Mouse (Mus musculus): ENCODE data around the gene Ap5z1. TPM values are rescaled to one million over a fixed set of nuclear protein-coding genes. Genes with fewer than 3 reads are reported as not detected.
A peak's percentile ranks its signal among the peaks of the same experiment; 100 is the strongest.

The Ap5z1 gene
- polyA plus RNA-seq, 1 experiment from 2014 or later, result 12.2 TPM

- Histone ChIP-seq H3K4me3 (ENCODE audit: low read depth, low read length) (no peak overlapping the region), H3K4me2 (ENCODE audit: low read length) (no peak overlapping the region), H3K27me3 (ENCODE audit: control insufficient read depth, insufficient read depth, low read depth, low read length) (no peaks in the 10 kb centered on the region), H3K4me1 (ENCODE audit: control insufficient read depth, insufficient read depth, low read length) (no peaks in the 10 kb centered on the region), H3K27ac (ENCODE audit: low read length) (no peak overlapping the region), H3K9ac (ENCODE audit: low read depth, low read length) (no peak overlapping the region), H3K9me3 (replicated peaks; ENCODE audit: control insufficient read depth, low read length, poor library complexity, severe bottlenecking) (no peaks in the 10 kb centered on the region), H3K36me3 (ENCODE audit: control insufficient read depth, insufficient read depth, low read length) (0 out of 2 replicates have a peak, but pooled peaks cover 3% of the 10 kb centered on the region)
- ATAC-seq, result no peak
- whole genome bisulfite sequencing, result 73% methylated on average over 9 of the region's 9 CpGs
Observed at GRCm38 (mm10) chr5:142489955-142490707, 26.4 kb downstream of the Ap5z1 start.

GRCm38 (mm10) chr5:142493307-142493706 lies 29.6 kb downstream of the Ap5z1 start:
- 0 out of 2 replicates have a peak, but pooled peaks cover 3% of the 10 kb centered on the region for H3K36me3 ChIP-seq (ENCODE audit: control insufficient read depth, insufficient read depth, low read length)
- H3K27ac ChIP-seq (ENCODE audit: low read length), result no peak overlapping the region
- H3K4me2 ChIP-seq (ENCODE audit: low read length), result no peak overlapping the region
- WGBS, result 87% methylated on average over 3 of the region's 3 CpGs
- H3K9ac ChIP-seq (ENCODE audit: low read depth, low read length), result no peak overlapping the region
- ATAC-seq, result no peak
- H3K4me3 ChIP-seq (ENCODE audit: low read depth, low read length), result no peak overlapping the region
- no peaks in the 10 kb centered on the region for H3K4me1 ChIP-seq (ENCODE audit: control insufficient read depth, insufficient read depth, low read length)
- H3K27me3 ChIP-seq (ENCODE audit: control insufficient read depth, insufficient read depth, low read depth, low read length), result no peaks in the 10 kb centered on the region
- H3K9me3 ChIP-seq (replicated peaks; ENCODE audit: control insufficient read depth, low read length, poor library complexity, severe bottlenecking), result no peaks in the 10 kb centered on the region

- no peak overlapping the region for H3K27ac ChIP-seq (ENCODE audit: low read length)
- 0 out of 2 replicates have a peak, but pooled peaks cover 3% of the 10 kb centered on the region for H3K36me3 ChIP-seq (ENCODE audit: control insufficient read depth, insufficient read depth, low read length)
- H3K4me2 ChIP-seq (ENCODE audit: low read length), result no peak overlapping the region
- no peak overlapping the region for H3K9ac ChIP-seq (ENCODE audit: low read depth, low read length)
- ATAC-seq, result no peak
- H3K9me3 ChIP-seq (replicated peaks; ENCODE audit: control insufficient read depth, low read length, poor library complexity, severe bottlenecking), result no peaks in the 10 kb centered on the region
- H3K27me3 ChIP-seq (ENCODE audit: control insufficient read depth, insufficient read depth, low read depth, low read length), result no peaks in the 10 kb centered on the region
- WGBS, result 47% methylated on average over 14 of the region's 14 CpGs
- H3K4me1 ChIP-seq (ENCODE audit: control insufficient read depth, insufficient read depth, low read length), result no peaks in the 10 kb centered on the region; the same call in 1 of the 2 replicates
- H3K4me3 ChIP-seq (ENCODE audit: low read depth, low read length), result no peak overlapping the region
Observed at GRCm38 (mm10) chr5:142495321-142496096, 31.8 kb downstream of the Ap5z1 start.

DNA sequence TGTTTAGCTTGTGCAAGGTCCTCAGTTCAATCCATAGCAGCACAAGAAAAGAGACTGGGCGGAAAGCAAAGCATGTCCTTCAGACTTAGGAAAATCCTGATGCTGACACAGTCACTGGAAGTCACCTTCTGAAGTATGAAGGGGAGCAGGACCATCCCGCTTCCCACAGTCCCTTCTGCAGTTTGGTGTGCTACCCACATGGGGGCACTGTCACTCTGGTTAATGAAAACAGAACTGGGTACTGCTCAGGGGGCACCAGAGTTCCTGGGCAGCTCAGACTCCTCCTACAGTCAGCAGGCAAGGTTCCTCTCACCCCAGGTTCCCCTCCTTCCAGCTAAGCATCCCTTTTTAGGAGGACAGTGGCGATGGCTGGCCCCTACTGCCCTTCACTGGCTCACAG lies 35.2 kb downstream of the Ap5z1 start:
- Histone ChIP-seq H3K27ac (ENCODE audit: low read length) (no peak overlapping the region), H3K4me1 (ENCODE audit: control insufficient read depth, insufficient read depth, low read length) (no peaks in the 10 kb centered on the region; the same call in 1 of the 2 replicates), H3K4me3 (ENCODE audit: low read depth, low read length) (no peak overlapping the region), H3K27me3 (ENCODE audit: control insufficient read depth, insufficient read depth, low read depth, low read length) (no peaks in the 10 kb centered on the region), H3K4me2 (ENCODE audit: low read length) (no peak overlapping the region), H3K9ac (ENCODE audit: low read depth, low read length) (no peak overlapping the region), H3K36me3 (ENCODE audit: control insufficient read depth, insufficient read depth, low read length) (0 out of 2 replicates have a peak, but pooled peaks cover 3% of the 10 kb centered on the region), H3K9me3 (replicated peaks; ENCODE audit: control insufficient read depth, low read length, poor library complexity, severe bottlenecking) (no peaks in the 10 kb centered on the region)
- ATAC-seq, result no peak
- 25% methylated on average over 3 of the region's 3 CpGs for whole genome bisulfite sequencing

DNA sequence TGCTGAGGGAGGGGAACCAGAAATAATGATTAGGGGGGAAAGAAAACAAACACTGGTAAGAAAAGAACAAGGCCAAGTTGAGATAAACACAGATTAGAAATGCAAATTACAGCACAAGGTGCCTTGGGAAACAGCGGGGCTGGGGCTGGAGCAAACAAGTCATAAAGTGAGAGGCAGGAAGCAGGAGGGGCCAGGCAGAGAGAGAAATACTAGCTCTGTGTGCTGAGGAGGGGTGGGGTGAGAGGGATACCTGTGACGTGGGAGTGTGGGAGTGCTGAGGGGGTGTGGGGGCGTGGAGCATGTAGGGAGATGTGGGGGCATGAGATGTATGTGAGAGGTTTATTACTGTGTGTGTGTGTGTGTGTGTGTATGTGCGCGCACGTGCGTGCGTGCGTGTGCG lies 37.2 kb downstream of the Ap5z1 start:
- Histone ChIP-seq H3K27ac (ENCODE audit: low read length) (no peak overlapping the region), H3K36me3 (ENCODE audit: control insufficient read depth, insufficient read depth, low read length) (0 out of 2 replicates have a peak, but pooled peaks cover 3% of the 10 kb centered on the region), H3K9ac (ENCODE audit: low read depth, low read length) (no peak overlapping the region), H3K27me3 (ENCODE audit: control insufficient read depth, insufficient read depth, low read depth, low read length) (no peaks in the 10 kb centered on the region), H3K4me3 (ENCODE audit: low read depth, low read length) (no peak overlapping the region), H3K4me2 (ENCODE audit: low read length) (no peak overlapping the region), H3K9me3 (replicated peaks; ENCODE audit: control insufficient read depth, low read length, poor library complexity, severe bottlenecking) (no peaks in the 10 kb centered on the region), H3K4me1 (ENCODE audit: control insufficient read depth, insufficient read depth, low read length) (no peaks in the 10 kb centered on the region; the same call in 1 of the 2 replicates)
- 83% methylated on average over 10 of the region's 10 CpGs for WGBS
- no peak for ATAC-seq

DNA sequence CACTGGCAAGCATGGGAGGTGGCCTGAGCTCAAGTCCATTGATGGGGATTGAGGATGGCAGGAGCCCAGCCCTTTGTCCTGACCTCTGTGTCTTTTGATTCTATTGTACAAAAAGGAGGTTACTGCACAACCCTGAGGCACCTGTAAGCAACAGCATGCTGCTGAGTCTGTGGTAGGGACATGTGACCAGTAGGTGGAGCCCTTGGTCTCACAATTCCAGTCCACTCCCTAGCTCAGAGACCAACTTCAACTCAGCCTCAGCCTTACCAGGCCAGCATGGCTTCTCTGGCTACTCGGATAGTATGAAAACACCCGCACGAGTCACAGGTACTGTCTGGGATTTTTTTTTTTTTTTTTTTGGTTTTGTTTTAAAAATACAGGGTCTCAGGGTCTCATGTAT lies 38.7 kb downstream of the Ap5z1 start:
- H3K27ac ChIP-seq (ENCODE audit: low read length), result no peak overlapping the region
- H3K4me2 ChIP-seq (ENCODE audit: low read length), result no peak overlapping the region
- no peaks in the 10 kb centered on the region for H3K27me3 ChIP-seq (ENCODE audit: control insufficient read depth, insufficient read depth, low read depth, low read length)
- no peaks in the 10 kb centered on the region; the same call in 1 of the 2 replicates for H3K4me1 ChIP-seq (ENCODE audit: control insufficient read depth, insufficient read depth, low read length)
- no peaks in the 10 kb centered on the region for H3K9me3 ChIP-seq (replicated peaks; ENCODE audit: control insufficient read depth, low read length, poor library complexity, severe bottlenecking)
- H3K4me3 ChIP-seq (ENCODE audit: low read depth, low read length), result no peak overlapping the region
- WGBS, result 2% methylated on average over 3 of the region's 3 CpGs
- ATAC-seq, result peak; percentile 85
- no peak overlapping the region for H3K9ac ChIP-seq (ENCODE audit: low read depth, low read length)
- H3K36me3 ChIP-seq (ENCODE audit: control insufficient read depth, insufficient read depth, low read length), result 0 out of 2 replicates have a peak, but pooled peaks cover 7% of the 10 kb centered on the region

DNA sequence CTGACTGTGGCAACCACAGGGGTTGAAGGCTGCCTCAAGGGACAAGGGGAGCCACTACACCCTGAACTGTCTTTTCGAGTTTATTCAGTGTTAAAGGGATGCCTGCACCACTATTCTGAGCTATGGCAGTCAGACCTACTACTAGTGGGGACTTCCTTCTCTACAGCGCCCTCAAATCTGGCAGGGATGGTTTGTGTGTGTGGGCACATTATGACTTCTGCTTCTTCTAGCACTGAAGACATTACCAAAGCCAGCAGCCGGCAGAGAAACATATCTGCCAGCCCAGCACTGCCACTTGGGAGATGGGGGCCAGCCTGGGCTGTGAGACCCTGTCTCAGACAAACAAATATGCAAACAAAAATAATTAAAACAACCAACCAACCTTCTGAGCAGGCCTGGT lies 40.4 kb downstream of the Ap5z1 start:
- Histone ChIP-seq H3K4me1 (ENCODE audit: control insufficient read depth, insufficient read depth, low read length) (peaks cover 4% of the 10 kb centered on the region), H3K36me3 (ENCODE audit: control insufficient read depth, insufficient read depth, low read length) (0 out of 2 replicates have a peak, but pooled peaks cover 4% of the 10 kb centered on the region), H3K27me3 (ENCODE audit: control insufficient read depth, insufficient read depth, low read depth, low read length) (no peaks in the 10 kb centered on the region), H3K4me2 (ENCODE audit: low read length) (no peak overlapping the region), H3K4me3 (ENCODE audit: low read depth, low read length) (no peak overlapping the region), H3K27ac (ENCODE audit: low read length) (no peak overlapping the region), H3K9me3 (replicated peaks; ENCODE audit: control insufficient read depth, low read length, poor library complexity, severe bottlenecking) (no peaks in the 10 kb centered on the region), H3K9ac (ENCODE audit: low read depth, low read length) (no peak overlapping the region)
- WGBS, result 80% methylated on average over 3 of the region's 3 CpGs
- no peak for ATAC-seq

DNA sequence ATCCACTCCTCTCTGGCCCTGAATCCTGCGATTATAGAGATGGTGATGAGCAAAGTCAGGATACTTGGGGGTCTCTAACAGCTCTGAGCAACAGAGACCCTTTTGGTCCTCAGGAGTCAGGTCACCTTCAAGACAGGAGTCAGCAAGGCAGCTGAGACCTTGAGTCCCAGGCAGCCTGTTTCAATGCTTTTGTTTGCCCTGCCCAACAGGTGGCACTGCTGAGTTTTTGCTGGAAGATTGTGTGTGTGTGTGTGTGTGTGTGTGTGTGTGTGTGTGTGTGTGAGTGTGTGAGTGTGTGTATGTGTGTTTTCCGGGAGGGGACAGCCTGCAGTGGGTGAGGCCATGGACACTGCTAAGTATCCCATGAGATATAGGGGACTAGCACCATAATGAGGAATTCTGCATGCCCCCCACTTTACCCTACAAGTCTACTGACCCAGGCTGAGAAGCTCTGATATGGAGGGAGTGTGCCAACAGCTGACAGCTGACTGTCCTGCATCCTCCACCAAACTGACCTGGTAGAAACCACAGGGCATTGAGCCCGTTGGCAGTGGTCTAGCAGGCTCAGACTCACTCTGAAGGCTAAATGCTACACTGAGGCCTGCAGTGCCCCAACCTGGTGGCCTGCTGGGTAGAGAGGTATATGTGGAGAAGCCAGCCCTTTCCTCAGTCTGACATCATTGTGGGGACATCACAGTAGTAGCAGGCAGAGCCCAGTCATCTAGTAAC lies 42.1 kb downstream of the Ap5z1 start:
- no peak overlapping the region for H3K9ac ChIP-seq (ENCODE audit: low read depth, low read length)
- no peaks in the 10 kb centered on the region for H3K9me3 ChIP-seq (replicated peaks; ENCODE audit: control insufficient read depth, low read length, poor library complexity, severe bottlenecking)
- no peak overlapping the region for H3K4me3 ChIP-seq (ENCODE audit: low read depth, low read length)
- H3K27me3 ChIP-seq (ENCODE audit: control insufficient read depth, insufficient read depth, low read depth, low read length), result no peaks in the 10 kb centered on the region
- H3K36me3 ChIP-seq (ENCODE audit: control insufficient read depth, insufficient read depth, low read length), result 0 out of 2 replicates have a peak, but pooled peaks cover 4% of the 10 kb centered on the region
- peaks cover 16% of the 10 kb centered on the region; the same call in 1 of the 2 replicates for H3K4me1 ChIP-seq (ENCODE audit: control insufficient read depth, insufficient read depth, low read length)
- 76% methylated on average over 3 of the region's 3 CpGs for whole genome bisulfite sequencing
- no peak overlapping the region for H3K27ac ChIP-seq (ENCODE audit: low read length)
- ATAC-seq, result no peak
- H3K4me2 ChIP-seq (ENCODE audit: low read length), result no peak overlapping the region

Measured in midbrain, embryonic 16.5 days (tissue).